Mouse (Mus musculus): ENCODE measurements around the gene Repin1.

DNA sequence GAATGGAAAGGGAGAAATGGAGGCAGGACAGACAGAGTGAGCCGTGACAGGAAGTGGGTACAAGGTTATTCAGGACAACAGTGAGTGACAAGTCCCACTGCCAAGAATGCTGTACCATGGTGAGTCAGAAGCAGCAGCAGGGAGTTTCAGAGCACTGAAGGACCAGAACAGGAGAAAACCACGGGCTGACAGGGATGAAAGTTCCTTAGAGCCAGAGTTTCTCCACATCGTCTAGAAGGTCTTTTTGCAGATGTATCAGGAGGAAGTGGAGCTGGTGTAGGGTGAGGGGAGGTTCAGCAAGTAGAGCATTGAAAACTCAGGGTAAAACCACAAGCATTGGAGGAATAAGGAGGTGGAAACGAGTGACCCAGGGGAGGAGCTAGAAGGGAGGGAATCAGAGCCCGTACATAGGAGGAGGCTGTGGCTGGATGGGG, 14.5 kb upstream of the Repin1 start:
- no peak for TF ChIP-seq ZNF384 (IDR thresholded peaks at IDR 0.05; ENCODE audit: low read depth, low read length)
- no peak for TF ChIP-seq POLR2A (IDR thresholded peaks at IDR 0.05; ENCODE audit: low read depth, low read length)
- TF ChIP-seq E2F4 (IDR thresholded peaks at IDR 0.05; ENCODE audit: insufficient replicate concordance, low read depth, low read length) = no peak
- no peak for TF ChIP-seq USF1 (IDR thresholded peaks at IDR 0.05; ENCODE audit: low read depth, low read length)
- no peak for TF ChIP-seq SMC3 (IDR thresholded peaks at IDR 0.05; ENCODE audit: low read depth, low read length)
- TF ChIP-seq ZMIZ1 (IDR thresholded peaks at IDR 0.05; ENCODE audit: low read depth, low read length) = no peak
